Mouse (Mus musculus) liver, postnatal 0 days (tissue): ENCODE results near the gene Bloc1s4.

Experiments used
- CTCF ChIP-seq: sonication (generic); IDR thresholded peaks from 2 replicates; pipeline ENCODE4 v1.5.1; 2016; ENCODE audit warnings: antibody characterized with exemption, low read depth
- EP300 ChIP-seq: IDR thresholded peaks from 2 replicates; pipeline ENCODE4 v1.6.1; 2016; ENCODE audit warnings: antibody characterized with exemption, low read depth, mild to moderate bottlenecking

- TF ChIP-seq CTCF (no peak), EP300 (no peak)
These were observed 26.9 kb upstream of the Bloc1s4 start for GRCm38 (mm10) chr5:36775317-36775716.
